Mouse (Mus musculus) liver, postnatal 0 days (tissue): ENCODE results near the gene Rps13. TPM values are rescaled to one million over a fixed set of nuclear protein-coding genes. Genes with fewer than 3 reads are reported as not detected.
"Not testable (repeated sequence)": the region's sequence is repeated elsewhere in the genome, so short reads cannot be mapped to it uniquely, and the experiment has no call there.

Source experiments
- ATAC-seq: fragments of 200-750 bp; cut with Nextera tagmentation; 2 replicates; pipeline ENCODE4 v1.8.0; 2017; ENCODE audit warnings: mild to moderate bottlenecking, moderate library complexity
- DNase-seq: peaks from one replicate; pipeline ENCODE4 v3.0.0-alpha.2; 2016
- H3K27ac ChIP-seq: fragments of 300-500 bp; sonication (generic); 2 replicates; pipeline ENCODE4 v1.5.1; 2014; ENCODE audit warnings: antibody characterized with exemption, moderate library complexity, mild to moderate bottlenecking, low read depth
- H3K27me3 ChIP-seq: fragments of 300-500 bp; sonication (generic); 2 replicates; pipeline ENCODE4 v1.6.1; 2014; ENCODE audit warnings: low read length, control low read depth, mixed read lengths; ENCODE audit not compliant: insufficient read depth
- H3K36me3 ChIP-seq: fragments of 300-500 bp; sonication (generic); replicated peaks from 2 replicates; pipeline ENCODE4 v1.6.1; 2014; ENCODE audit warnings: mild to moderate bottlenecking, control low read depth, low read length, moderate library complexity, mixed read lengths; ENCODE audit not compliant: insufficient read depth
- H3K4me1 ChIP-seq: fragments of 300-500 bp; sonication (generic); 2 replicates; pipeline ENCODE4 v1.6.1; 2014; ENCODE audit warnings: antibody characterized with exemption, mild to moderate bottlenecking, control low read depth; ENCODE audit not compliant: insufficient read depth
- H3K4me2 ChIP-seq: fragments of 300-500 bp; sonication (generic); 2 replicates; pipeline ENCODE4 v1.6.1; 2014; ENCODE audit warnings: low read depth, mild to moderate bottlenecking, low read length, moderate library complexity, mixed read lengths
- H3K4me3 ChIP-seq: fragments of 300-500 bp; sonication (generic); 2 replicates; pipeline ENCODE4 v1.5.1; 2014; ENCODE audit warnings: low read depth, low read length
- H3K9ac ChIP-seq: fragments of 300-500 bp; sonication (generic); replicated peaks from 2 replicates; pipeline ENCODE4 v1.6.1; 2014; ENCODE audit warnings: mild to moderate bottlenecking, moderate library complexity
- H3K9me3 ChIP-seq: fragments of 300-500 bp; sonication (generic); 2 replicates; pipeline ENCODE4 v1.6.1; 2016; ENCODE audit warnings: mild to moderate bottlenecking, control low read depth, low read length, mixed read lengths
- CTCF ChIP-seq: sonication (generic); IDR thresholded peaks from 2 replicates; pipeline ENCODE4 v1.5.1; 2016; ENCODE audit warnings: antibody characterized with exemption, low read depth
- EP300 ChIP-seq: IDR thresholded peaks from 2 replicates; pipeline ENCODE4 v1.6.1; 2016; ENCODE audit warnings: antibody characterized with exemption, low read depth, mild to moderate bottlenecking
- WGBS: fragments of 180-500 bp; shearing (Covaris S2); extraction: QIAGEN DNeasy Blood & Tissue Kit; methylation state at CpG from one replicate; pipeline ENCODE4 v1.1.7; 2014; ENCODE audit not compliant: insufficient replicate concordance; 5-methylcytosine and 5-hydroxymethylcytosine counted together
- polyA plus RNA-seq: library from polyadenylated mRNA; unstranded; fragments of >200 nt; fragmentation: Nextera tagmentation; extraction: Ambion mirVana; gene quantifications from 2 replicates; pipeline ENCODE4 v1.2.1, GENCODE M21; 2015

Gene Rps13
- polyA plus RNA-seq: 425 and 427 TPM in 2 replicates

DNA sequence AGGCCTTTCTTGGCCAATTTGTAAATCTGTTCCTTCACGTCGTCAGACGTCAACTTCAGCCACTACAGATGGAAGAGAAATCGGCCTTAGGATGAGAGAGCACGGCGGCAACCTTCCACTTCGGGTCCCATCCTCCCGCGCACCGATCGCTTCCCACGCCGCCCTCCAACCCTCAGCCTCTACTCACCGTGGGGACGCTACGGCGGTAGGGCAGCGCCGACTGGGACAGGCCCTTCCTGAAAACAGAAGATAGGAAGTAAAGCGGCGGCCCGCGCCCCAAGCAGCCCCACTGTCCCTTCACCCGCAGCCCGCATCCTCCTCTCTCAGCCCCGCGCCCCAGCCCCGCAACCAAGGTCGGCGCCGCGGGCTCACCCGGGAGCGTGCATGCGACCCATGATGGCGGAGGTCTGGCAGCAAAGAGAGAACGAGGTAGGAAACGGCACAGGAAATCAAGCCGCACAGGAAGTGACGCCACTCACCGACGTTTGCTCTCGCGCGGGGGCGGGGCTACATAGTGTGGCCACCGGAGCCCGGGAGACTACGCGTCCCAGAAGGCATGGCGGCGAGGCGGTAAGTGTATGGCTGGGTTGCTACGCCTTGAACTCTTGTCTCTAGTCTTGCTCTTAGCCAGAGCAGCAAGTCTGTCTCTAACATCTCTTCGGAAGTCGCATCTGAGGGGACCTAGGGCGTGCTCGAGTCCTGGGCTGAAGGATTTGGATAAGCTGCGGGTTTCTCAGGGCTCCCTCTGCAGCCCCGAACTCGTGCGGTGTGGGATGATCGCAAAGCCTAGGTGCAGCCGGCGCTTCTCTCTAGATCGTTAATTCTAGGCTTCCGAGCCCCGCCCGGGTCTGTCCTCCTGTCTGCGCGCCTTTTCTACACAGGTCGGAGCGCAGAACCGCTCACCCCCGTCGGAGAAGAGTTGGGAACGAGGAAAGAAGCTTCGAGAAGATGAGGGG lies at the start of gene Rps13:
Gene Rps13, minus strand, starts transcription at position 483 of the 956 bp plus-strand sequence.
- peaks cover 30% of the 10 kb centered on the region for H3K36me3 ChIP-seq
- ATAC-seq: peak; percentile 98
- peak within 1 kb of the TSS; percentile 98 for H3K9ac ChIP-seq
- peak within 1 kb of the TSS; percentile 92 for H3K4me3 ChIP-seq
- H3K27ac ChIP-seq: peak within 1 kb of the TSS; percentile 90
- DNase-seq: peak; percentile 98
- peaks cover 22% of the 10 kb centered on the region for H3K4me1 ChIP-seq
- H3K4me2 ChIP-seq: peak within 1 kb of the TSS; percentile 91
- whole genome bisulfite sequencing: 2% methylated on average over 78 of the region's 78 CpGs
- no peaks in the 10 kb centered on the region for H3K27me3 ChIP-seq
- TF ChIP-seq EP300 (peak; percentile 8; the same call in 1 of the 2 replicates), CTCF (0 out of 2 replicates have a peak, but pooled peaks have one; percentile 3)
- H3K9me3 ChIP-seq: no peaks in the 10 kb centered on the region

GRCm38 (mm10) chr7:116379181-116379580 lies 45.2 kb upstream of the Rps13 start:
- H3K36me3 ChIP-seq: peaks cover 19% of the 10 kb centered on the region
- not testable (repeated sequence) for H3K27me3 ChIP-seq, H3K4me2 ChIP-seq, H3K9me3 ChIP-seq, H3K9ac ChIP-seq, ATAC-seq, DNase-seq, H3K4me3 ChIP-seq, H3K4me1 ChIP-seq, H3K27ac ChIP-seq
- TF ChIP-seq CTCF: 0 out of 2 replicates have a peak, but pooled peaks have one; percentile 3
- 84% methylated on average over 6 of the region's 6 CpGs for WGBS

DNA sequence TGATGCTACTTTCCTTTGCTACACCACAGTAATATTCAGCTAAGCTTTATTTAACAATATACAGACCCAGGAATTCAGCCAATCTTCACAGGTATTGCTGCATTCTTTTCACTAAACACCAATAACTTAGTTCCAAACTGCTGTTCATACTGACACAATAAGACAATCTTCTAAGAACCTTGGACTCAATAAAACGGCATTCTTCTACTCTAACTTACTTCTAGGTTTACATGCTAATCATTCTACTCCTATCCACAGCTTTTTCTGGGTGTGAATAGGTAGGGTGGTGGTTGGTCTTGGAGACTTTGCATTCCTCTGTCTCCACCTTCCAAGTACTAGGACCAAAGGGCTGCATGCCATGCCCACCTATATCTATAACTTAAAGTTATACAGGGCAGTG lies 40.3 kb upstream of the Rps13 start:
- H3K36me3 ChIP-seq: peaks cover 30% of the 10 kb centered on the region
- no peaks in the 10 kb centered on the region for H3K27me3 ChIP-seq
- no peak overlapping the region for H3K9ac ChIP-seq
- no peaks in the 10 kb centered on the region for H3K9me3 ChIP-seq
- H3K4me1 ChIP-seq: no peaks in the 10 kb centered on the region; the same call in 1 of the 2 replicates
- DNase-seq (no peak), ATAC-seq (no peak)
- WGBS: 77% methylated on average over 1 of the region's 1 CpGs
- H3K27ac ChIP-seq: no peak overlapping the region
- no peak overlapping the region for H3K4me3 ChIP-seq
- H3K4me2 ChIP-seq: no peak overlapping the region
- no peak for TF ChIP-seq EP300
- no peak for TF ChIP-seq CTCF

DNA sequence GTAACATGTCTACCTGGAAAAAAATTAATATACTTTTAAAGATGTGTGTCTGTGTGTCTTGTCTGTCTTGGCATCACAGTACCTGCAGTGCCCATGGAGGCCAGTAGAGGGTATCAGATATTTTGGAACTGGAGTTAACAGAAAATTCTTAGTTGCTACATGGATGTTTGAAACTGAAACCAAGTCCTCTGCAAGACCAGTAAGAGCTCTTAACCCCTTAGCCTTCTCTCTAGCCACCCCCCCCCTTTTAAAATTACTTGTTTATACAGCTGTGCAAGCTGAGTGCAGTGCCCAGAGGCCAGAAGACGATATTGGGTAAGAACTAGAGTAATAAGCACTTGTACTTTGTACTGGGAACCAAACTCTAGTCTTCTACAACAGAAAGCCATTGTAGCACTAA lies 2.2 kb upstream of the Rps13 start:
- H3K27me3 ChIP-seq: no peaks in the 10 kb centered on the region
- peak; percentile 1; the same call in 1 of the 2 replicates for ATAC-seq
- peak; percentile 76 for DNase-seq

DNA sequence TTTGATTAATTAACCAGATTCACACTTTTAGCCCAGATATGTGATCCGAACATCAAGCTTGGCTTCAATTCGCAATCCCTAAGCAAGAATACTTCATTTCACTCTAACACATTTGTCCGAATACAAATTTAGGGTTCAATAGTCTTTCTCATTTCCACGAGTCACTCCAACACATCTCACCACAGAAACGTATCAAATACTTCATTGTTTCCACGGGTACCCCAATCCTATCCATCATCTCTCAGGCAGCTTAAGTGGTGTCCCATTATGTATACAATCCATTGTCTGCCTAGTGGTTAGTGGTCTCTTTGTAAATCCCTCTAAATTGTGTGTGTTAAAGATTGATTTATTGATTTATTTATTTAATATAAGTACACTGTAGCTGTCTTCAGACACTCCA lies 1.1 kb upstream of the Rps13 start:
- H3K4me2 ChIP-seq: peak overlapping the region; percentile 91
- WGBS: 72% methylated on average over 6 of the region's 6 CpGs
- ATAC-seq: no peak

More for the DNA sequence above, 2.2 kb upstream of the Rps13 start:
- no peak overlapping the region for H3K9ac ChIP-seq
- H3K36me3 ChIP-seq: peaks cover 31% of the 10 kb centered on the region
- H3K9me3 ChIP-seq: no peaks in the 10 kb centered on the region
- no peak overlapping the region for H3K27ac ChIP-seq
- H3K4me1 ChIP-seq: peaks cover 22% of the 10 kb centered on the region
- no peak overlapping the region for H3K4me3 ChIP-seq
- TF ChIP-seq EP300 (no peak), CTCF (peak; percentile 73)
- H3K4me2 ChIP-seq: peak overlapping the region; percentile 49
- WGBS: 56% methylated on average over 1 of the region's 1 CpGs

GRCm38 (mm10) chr7:116334669-116335038 lies 659 bp upstream of the Rps13 start:
- peak overlapping the region; percentile 91 for H3K4me2 ChIP-seq
- H3K9me3 ChIP-seq: no peaks in the 10 kb centered on the region
- H3K9ac ChIP-seq: peak overlapping the region; percentile 98
- no peak for DNase-seq
- H3K36me3 ChIP-seq: peaks cover 34% of the 10 kb centered on the region
- H3K27ac ChIP-seq: peak overlapping the region; percentile 74
- WGBS: 13% methylated on average over 8 of the region's 8 CpGs
- no peak for TF ChIP-seq CTCF
- no peak for TF ChIP-seq EP300
- no peaks in the 10 kb centered on the region for H3K27me3 ChIP-seq
- peaks cover 22% of the 10 kb centered on the region for H3K4me1 ChIP-seq
- ATAC-seq: no peak
- H3K4me3 ChIP-seq: peak overlapping the region; percentile 92

More for the DNA sequence above, 1.1 kb upstream of the Rps13 start:
- Histone ChIP-seq H3K9ac (no peak overlapping the region), H3K27ac (0 out of 2 replicates have a peak overlapping the region, but pooled peaks have one; percentile 74), H3K4me3 (peak overlapping the region; percentile 92), H3K36me3 (peaks cover 35% of the 10 kb centered on the region), H3K9me3 (no peaks in the 10 kb centered on the region), H3K27me3 (no peaks in the 10 kb centered on the region), H3K4me1 (peaks cover 22% of the 10 kb centered on the region)
- no peak for DNase-seq
- TF ChIP-seq EP300 (no peak), CTCF (no peak)
